ENCODE assay signal across 19 mouse cellular contexts in the genomic region with DNA sequence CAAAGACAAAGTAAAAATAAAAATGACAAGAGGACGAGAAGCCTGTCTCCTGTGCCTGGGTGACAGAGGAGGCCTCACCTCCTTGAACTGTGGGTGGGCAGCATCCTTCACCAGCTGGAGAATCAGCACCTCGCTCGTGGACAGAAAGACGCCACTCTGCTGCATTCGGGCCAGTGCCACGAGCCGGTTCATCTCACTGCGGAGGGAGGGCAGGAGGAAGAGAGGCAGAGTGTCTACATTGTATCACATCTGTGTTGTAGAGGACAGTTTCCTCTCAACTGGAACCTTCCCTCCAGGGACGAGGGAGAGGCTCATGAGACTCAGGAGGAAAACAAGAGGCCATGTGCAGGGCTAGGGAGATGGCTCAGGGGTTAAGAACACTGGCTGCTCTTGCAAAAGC. TPM values are rescaled to one million over a fixed set of nuclear protein-coding genes. Genes with fewer than 3 reads are reported as not detected.
"Had no signal": no experiment of that assay in that cellular context is flagged by ENCODE, and none has a peak within 500 bp of the region (broad histone marks: within the 10 kb centered on the region; RNA-seq: fewer than 3 reads in every experiment).

No protein-coding gene starts in this region.

- H3K27ac ChIP-seq: neural tube, embryonic 12.5 days; neural tube, embryonic 13.5 days; neural tube, embryonic 15.5 days; stomach, embryonic 15.5 days; stomach, postnatal 0 days had no signal

- H3K4me2 ChIP-seq: neural tube, embryonic 12.5 days; neural tube, embryonic 13.5 days; neural tube, embryonic 15.5 days; stomach, embryonic 15.5 days had no signal

- H3K27me3 ChIP-seq: neural tube, embryonic 12.5 days had no signal

- H3K9ac ChIP-seq: neural tube, embryonic 12.5 days; neural tube, embryonic 13.5 days; neural tube, embryonic 15.5 days; stomach, embryonic 15.5 days had no signal

- DNase-seq: retina, postnatal 1 day; right cerebral cortex, adult 18-20 months; right cerebral cortex, postnatal 14 days; right cerebral cortex, postnatal 25 days; right cerebral cortex, postnatal 4 days; spleen, adult 18-20 months; thymus, adult 18-20 months; thymus, adult 2 months; thymus, postnatal 14 days; thymus, postnatal 25 days; thymus, postnatal 36 days; thymus, postnatal 4 days had no signal

- H3K9me3 ChIP-seq: neural tube, embryonic 12.5 days; neural tube, embryonic 13.5 days; neural tube, embryonic 15.5 days; stomach, embryonic 15.5 days had no signal

- H3K4me3 ChIP-seq: neural tube, embryonic 12.5 days; neural tube, embryonic 13.5 days; neural tube, embryonic 15.5 days; stomach, embryonic 15.5 days had no signal

- H3K36me3 ChIP-seq: neural tube, embryonic 12.5 days; neural tube, embryonic 13.5 days; neural tube, embryonic 15.5 days; stomach, embryonic 15.5 days had no signal

RNA-seq across cellular contexts. Expression of gene Shisa7, which starts 4.9 kb away (rescaled TPM):
- total RNA-seq: neutrophil, adult 5-6 weeks had no signal
- polyA plus RNA-seq: thymus, postnatal 0 days had no signal
